Mouse (Mus musculus) CD4-positive, CD25-positive, alpha-beta regulatory T cell, adult 4 months (primary cell): ENCODE data around the gene Axl. TPM values are rescaled to one million over a fixed set of nuclear protein-coding genes. Genes with fewer than 3 reads are reported as not detected.
A peak's percentile ranks its signal among the peaks of the same experiment; 100 is the strongest.
"Not testable (repeated sequence)": the region's sequence is repeated elsewhere in the genome, so short reads cannot be mapped to it uniquely, and the experiment has no call there.

Source experiments
- ATAC-seq: one replicate; pipeline ENCODE4 v1.8.0; 2017
- polyA plus RNA-seq, 2 experiments: library from polyadenylated mRNA; unstranded; fragments of 100-300 nt; shearing (Covaris generic); gene quantifications; one replicate each; pipeline ENCODE4 v1.2.1; 2017

Gene Axl
- polyA plus RNA-seq, 2 experiments from 2014 or later = 17.8 to 34.4 TPM

DNA sequence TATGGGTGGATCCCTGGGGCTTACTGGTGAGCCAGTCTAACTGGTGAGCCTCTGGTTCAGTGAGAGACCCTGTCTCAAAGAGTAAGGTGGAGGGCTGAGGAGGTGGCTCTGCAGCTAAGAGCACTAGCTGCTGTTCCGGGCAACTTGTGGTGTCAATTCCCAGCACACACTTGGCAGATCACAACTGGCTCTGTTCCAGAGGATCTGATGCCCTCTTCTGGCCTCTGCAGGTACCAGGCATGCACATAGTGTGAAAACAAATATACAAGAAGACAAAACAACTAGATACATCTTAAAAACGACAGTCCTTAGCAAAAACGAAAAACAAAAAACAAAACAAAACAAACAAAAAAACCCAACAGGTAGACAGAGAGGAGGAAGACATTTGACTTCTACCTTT lies 5.2 kb upstream of the Axl start:
- no peak for ATAC-seq

GRCm38 (mm10) chr7:25792966-25793365 lies 4.5 kb upstream of the Axl start:
- ATAC-seq = not testable (repeated sequence)

DNA sequence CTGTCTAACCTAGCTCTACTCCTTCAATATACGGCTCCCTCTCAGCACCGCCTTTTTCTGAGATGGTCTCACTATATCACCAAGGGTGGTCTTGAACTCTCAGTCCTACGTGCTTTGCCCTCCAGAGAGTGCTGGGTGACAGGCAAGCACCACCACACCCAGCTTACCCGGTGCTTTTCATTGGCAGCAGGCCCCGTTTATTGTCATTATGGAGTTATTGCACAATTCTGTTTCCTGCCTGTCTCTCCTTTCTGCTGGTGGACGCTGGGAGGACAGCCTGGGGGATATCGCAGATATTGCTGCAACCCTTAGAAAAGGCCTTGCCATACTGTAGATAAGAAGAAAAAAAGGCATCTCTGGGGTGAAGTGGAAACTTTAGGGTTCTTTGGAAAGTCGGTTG lies 2.1 kb upstream of the Axl start:
- no peak for ATAC-seq

DNA sequence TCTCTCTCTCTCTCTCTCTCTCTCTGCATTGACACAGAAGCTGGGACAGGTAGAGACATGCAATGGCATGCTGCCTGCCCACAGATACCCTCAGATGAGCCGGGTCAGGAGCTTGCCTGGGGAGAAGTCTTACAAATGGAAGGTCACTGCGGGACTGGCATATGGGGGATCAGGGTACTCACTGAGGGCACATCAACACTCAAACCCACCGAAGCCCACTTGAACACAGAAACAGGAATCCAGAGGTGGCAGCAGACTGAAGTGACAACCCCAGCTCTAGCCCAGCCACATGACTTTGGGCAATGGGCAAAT lies 580 bp upstream of the Axl start:
- ATAC-seq = no peak

- no peak for ATAC-seq
Measured at GRCm38 (mm10) chr7:25787456-25788219, 867 bp downstream of the Axl start.

- no peak for ATAC-seq
Measured at GRCm38 (mm10) chr7:25786974-25787373, 1.5 kb downstream of the Axl start.

- ATAC-seq = no peak
Measured at GRCm38 (mm10) chr7:25785752-25786151, 2.8 kb downstream of the Axl start.

DNA sequence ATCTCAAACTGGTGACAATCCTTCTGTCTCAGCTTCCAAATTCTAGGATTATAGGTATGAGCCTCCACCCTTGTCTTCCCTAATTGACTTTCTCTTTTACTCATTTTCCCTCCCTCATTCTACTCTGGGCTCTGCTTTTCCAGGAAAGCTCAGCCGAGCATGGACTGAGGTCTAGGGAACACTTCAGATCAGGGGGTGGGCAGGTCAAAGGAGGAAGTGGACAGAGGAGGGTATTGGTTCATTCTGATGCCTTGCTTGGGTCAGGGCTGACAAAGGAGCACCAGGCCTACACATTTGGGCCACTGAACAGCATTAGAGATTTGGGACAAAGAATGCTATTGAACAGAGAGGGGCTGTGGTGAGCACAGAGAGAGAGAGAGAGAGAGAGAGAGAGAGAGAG lies 3.7 kb downstream of the Axl start:
- ATAC-seq = no peak

DNA sequence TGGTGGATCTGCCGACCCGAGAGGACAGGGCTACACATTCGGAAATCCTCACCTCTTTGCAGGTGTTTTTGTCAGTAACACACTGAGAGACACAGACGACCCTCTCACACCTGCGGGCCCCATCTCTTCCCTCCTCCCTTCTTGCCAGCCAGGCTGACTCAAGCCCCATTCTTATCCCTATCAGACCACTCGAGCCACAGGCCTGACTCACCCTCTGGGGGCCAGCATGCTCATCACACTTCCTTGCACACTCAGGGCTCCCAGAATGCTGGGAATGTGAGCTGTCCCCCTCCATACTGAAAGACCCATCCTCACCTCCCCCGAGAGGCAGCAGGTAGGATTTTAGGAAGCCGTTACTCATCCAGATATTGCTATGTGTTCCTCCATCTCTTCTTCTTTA lies 4.8 kb downstream of the Axl start:
- ATAC-seq = no peak

DNA sequence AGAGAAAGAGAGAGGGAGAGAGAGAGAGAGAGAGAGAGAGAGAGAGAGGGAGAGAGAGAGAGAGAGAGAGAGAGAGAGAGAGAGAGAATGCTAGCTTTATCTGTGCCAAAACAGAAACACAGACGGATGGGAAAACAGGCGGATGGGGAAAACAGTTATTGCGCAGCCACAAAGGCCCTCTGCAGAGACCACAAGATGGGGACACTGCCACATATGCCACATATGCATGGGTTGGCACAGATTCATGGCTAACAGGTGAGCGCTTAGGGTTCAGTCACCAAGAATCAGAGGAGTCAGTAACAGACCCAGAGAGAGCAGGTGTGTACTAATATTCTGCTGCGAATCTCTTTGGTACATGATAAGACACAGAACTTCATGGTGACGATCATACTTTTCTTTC lies 5.8 kb downstream of the Axl start:
- no peak for ATAC-seq

DNA sequence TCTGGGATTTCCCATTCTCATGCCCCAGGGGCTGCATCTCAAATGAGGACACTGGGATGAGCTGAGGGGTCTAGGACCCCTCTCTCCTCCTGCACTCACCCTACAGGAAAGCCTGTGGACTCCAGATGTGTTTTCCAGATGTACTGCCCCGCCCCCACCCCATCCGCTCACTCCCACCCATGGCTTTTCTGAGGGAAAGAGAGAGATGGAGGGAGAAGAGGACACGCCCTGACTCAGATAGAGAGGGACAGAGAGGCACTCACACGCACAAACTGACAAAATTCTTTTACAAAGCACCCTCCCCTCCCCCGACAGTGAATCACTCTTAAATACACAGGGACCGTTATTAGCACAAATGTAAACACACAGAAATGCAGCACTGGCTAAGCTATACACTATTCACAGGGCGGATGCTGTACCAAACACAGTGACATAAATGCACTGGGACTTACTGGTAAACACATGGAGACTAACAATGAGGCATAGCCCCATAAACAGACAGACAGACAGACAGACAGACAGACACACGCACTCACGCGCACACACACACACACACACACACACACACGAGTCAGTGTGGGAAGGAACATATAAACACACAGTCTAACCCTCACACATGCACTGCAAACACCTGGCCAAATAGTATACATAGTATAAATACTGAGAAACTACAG lies 6.4 kb downstream of the Axl start:
- ATAC-seq = peak; percentile 61

DNA sequence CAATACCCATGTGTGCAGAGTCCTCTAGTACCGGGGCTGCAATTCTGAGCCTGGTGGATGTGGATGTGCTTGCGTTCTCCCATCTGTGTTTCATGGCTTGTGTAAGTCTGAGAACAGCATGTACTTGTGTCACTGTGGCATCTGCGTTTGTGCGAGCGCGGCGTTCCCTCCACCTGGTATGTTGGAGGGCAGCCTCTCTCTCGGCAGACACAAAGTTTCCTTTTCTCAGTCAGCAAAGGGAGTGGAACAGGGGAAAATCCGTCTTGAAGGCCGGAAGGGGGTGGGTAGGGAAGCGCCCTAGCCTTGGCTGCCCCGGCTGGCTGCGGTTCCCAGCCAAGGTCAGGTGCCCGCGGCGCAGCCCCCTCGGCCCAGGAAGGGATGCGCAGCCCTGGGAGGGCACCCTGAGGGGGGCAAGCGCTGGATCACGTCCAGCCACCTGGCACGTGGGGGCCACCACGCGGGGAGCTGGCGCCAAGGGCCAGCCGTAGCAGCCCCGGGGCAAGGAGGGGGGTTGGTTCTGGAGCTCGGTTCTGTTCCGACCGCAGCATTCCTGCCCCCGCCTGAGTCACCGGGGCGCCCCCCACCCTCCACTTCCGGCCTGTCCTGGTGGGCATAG lies 7.1 kb downstream of the Axl start:
- peak; percentile 69 for ATAC-seq

DNA sequence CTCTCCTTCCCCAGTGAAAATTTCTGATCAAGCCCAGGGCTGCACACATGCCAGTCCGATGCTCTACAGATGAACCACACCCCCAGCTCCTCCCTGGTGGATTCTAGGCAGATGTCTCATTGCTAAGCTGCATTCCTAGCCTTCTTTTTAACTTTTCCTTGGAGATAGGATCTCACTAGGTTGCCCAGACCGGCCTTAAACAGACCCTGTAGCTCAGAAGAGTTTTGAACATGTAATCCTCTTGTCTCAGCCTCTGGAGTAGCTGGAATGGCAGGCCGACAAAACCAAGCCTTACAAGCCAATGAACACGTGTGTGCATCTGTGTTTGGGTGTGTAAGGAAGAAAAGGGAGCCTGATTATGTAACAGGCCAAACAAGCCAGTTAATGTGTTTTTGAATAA lies 7.8 kb downstream of the Axl start:
- no peak for ATAC-seq

- ATAC-seq = peak; percentile 27
Measured at GRCm38 (mm10) chr7:25780021-25780420, 8.5 kb downstream of the Axl start.

- no peak for ATAC-seq
Measured at GRCm38 (mm10) chr7:25768229-25768628, 20.3 kb downstream of the Axl start.

DNA sequence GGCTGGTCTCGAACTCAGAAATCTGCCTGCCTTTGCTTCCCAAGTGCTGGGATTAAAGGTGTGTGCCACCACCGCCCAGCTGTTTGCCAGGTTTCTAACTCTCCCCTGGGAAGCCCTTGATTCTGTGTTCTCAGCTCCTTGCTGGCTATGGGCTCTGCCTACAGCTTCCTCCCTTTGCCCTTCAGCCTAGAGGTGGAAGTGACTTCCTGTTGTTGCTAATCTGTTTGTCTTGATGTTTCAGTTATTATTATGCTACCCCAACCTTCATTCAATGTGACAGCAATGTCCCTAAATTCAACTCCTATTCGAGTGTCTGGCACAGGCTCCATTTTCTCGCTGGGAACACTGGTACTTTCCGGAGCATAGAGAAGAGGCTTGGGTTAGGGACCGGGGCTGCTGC lies 22.4 kb downstream of the Axl start:
- ATAC-seq = peak; percentile 82

GRCm38 (mm10) chr7:25764221-25764620 lies 24.3 kb downstream of the Axl start:
- no peak for ATAC-seq

DNA sequence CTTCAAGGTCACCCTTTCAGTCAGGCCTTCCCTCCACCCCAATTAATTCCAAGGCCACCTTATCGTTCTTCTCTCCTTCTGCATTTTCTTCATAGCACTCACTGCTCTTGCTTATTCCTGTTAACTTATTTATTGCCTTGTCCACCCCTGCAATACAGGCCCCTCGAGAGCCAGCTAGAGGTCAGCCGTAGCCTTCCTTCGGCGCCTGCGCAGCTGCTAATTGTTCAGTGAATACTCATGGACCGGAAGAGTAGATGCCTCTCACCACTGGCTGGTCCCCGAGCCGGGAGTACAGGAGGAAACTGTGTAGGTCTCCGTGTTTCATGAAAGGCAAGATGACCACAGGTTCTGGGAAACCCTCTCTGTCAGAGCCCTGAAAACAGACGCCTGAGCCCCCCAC lies 24.8 kb downstream of the Axl start:
- ATAC-seq = no peak

DNA sequence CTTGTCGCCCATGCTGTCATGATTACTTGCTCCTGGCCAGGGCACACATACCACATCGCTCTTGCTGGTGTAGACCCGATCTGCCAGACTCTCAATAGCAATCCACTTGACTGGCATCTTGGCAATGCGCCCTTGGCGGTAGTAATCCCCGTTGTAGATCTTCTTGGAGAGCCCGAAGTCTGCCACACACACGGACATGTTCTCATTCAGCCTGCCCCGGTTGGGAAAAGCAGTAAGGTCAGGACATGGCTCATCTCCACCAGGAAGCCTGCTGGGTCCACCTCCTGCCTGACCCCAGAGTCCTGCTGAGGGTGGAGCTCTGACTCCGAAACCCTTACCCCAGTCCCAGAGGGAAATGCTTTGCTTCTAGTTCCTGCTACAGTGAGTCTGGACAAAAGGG lies 27.2 kb downstream of the Axl start:
- no peak for ATAC-seq

DNA sequence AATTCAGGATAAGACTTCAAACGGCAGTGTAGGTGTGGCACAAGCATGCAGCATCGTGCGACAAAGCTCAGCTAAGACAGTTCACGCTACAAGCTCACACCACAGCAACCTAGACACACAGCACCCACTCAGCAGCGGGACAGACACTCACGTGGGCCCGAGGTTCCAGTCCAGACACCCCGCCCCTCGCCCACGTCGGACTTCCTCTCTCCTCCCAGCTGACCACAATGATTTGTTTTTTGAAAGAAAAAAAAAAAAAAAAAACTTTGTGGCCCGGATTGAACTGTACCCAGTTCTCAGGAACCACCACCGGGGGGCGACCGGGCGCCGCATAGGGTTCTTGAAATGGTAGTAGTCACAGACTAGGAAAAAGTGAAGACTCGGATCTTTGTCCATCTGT lies 32.5 kb downstream of the Axl start:
- peak; percentile 51 for ATAC-seq

DNA sequence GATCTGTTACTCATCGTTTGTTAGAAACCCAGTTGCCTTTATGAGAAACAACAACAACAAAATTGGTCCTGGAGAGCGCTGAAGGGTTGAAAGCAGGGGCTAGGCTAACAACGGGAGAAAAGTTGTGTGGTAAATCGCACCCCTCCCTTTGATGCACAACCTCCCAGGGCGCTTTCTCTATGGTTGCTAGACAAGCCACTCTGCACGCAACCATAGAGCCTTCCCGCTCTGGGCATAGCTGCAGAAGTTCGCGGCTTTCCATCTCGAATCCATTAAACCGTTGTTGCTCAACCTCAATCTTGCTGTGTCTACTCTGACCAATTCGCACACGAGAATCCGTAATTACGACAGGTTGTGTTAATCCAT lies 33.1 kb downstream of the Axl start:
- peak; percentile 37 for ATAC-seq

DNA sequence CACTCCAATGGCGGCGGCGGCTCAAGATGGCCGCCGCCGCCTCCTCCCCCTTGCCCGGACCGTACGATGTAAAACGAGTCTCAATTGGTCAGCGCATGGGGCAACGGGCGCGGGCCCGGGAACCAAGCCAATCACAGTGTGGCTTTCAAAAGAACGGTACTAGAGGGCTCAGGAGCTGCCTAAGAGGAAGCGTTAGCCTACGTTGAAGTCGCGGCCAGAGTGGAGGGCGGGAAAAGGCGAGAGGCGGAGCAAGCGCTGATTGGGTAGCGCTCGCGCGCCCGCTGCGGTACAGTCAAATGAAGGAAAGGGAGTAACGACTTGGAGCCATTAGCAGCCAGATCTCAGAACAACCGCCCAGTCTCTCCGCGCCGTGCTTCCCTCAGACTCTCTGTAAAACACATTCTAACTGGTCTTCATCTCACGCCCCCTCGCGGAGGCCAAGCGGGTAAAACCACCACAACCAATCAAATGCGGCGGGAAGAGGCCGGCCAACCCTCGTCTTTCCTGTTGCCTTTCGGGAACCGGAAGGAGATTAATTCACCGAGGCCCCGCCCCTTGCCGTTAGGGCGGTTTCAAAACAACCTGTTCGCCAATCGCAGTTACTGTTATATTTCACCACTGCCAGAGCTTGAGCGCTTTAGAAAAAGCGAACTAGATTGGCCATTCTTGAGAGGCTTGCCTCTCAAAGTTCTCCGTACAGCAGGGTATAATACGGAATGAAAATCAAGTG lies 33.6 kb downstream of the Axl start, which contains the start of gene Hnrnpul1:
Gene Hnrnpul1, minus strand, starts transcription at position 20 of the 730 bp plus-strand sequence.
- peak; percentile 77 for ATAC-seq

DNA sequence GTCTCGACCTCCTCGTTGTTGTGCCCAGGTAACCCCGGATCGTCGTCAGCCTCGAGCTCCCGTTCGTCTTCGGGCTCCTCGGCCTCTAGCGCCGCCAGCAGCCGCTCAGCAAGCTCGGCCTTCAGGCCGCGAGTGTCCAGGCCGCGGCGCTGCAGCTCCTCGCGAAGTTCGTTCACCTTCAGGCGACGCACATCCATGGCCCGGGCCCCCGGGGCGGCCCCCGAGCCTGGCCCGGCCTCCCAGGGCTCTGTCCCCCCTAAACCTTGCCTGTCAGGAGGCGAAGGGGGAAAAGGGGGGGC lies 34.1 kb downstream of the Axl start:
- no peak for ATAC-seq
